Mouse (Mus musculus): ENCODE data around the gene St5.

St5 gene

GRCm38 (mm10) chr7:109606994-109607610 lies 96.3 kb downstream of the St5 start:
- DNase-seq, result no peak

GRCm38 (mm10) chr7:109602562-109602961 lies 100.8 kb downstream of the St5 start:
- no peak for DNase-seq

- DNase-seq, result no peak
Observed at GRCm38 (mm10) chr7:109602022-109602421, 101.4 kb downstream of the St5 start.

GRCm38 (mm10) chr7:109600702-109601101 lies 102.7 kb downstream of the St5 start:
- peak; percentile 51 for DNase-seq

- no peak for DNase-seq
Observed at GRCm38 (mm10) chr7:109599998-109600397, 103.4 kb downstream of the St5 start.

GRCm38 (mm10) chr7:109594845-109595531 lies 108.4 kb downstream of the St5 start:
- no peak for DNase-seq

- no peak for DNase-seq
Observed at GRCm38 (mm10) chr7:109593992-109594391, 109.4 kb downstream of the St5 start.

DNA sequence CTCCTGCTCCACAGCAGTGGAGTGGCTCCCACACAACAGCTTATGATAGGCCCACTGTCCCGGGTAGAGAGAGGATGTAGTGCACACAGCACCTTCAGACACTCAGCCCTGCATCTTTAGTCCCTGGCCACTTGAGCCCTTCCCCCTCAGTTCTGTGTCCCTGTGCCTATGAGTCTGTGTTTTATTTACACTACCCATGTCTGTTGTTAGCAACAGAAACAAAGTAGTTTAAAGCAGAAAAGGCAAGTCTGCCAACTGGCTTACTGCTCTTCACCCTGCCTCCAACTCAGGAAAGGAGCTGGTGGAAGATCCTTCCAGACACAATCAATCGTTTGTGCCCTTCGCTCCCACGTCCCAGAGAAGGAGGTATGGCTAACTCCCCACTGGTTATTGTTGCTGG lies 111.2 kb downstream of the St5 start:
- DNase-seq, result peak; percentile 36

- no peak for DNase-seq
Observed at GRCm38 (mm10) chr7:109590576-109590975, 112.8 kb downstream of the St5 start.

GRCm38 (mm10) chr7:109588990-109589389 lies 114.4 kb downstream of the St5 start:
- no peak for DNase-seq

DNA sequence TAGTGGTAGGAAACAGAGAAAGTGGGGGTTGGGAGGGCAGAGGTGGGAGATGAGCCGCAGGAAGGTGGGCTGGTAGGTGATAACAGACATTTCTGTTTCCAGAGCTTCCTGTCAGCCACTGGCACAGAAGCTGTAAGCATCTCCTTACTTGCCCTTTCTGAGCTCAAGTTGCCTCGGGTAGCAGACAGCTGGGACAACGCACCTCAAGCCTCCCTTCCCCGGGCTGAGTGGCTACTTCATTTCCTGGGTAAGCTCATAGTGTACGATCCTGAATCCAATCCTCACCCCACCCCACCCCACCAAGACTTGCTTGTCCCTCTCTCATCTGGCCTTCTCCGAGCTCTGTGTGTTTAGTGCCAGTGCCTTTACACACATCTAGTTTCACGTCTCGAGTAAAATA lies 115.3 kb downstream of the St5 start:
- no peak for DNase-seq

- no peak for DNase-seq
Observed at GRCm38 (mm10) chr7:109584467-109584866, 118.9 kb downstream of the St5 start.

GRCm38 (mm10) chr7:109580489-109580888 lies 122.9 kb downstream of the St5 start:
- peak; percentile 57 for DNase-seq

DNA sequence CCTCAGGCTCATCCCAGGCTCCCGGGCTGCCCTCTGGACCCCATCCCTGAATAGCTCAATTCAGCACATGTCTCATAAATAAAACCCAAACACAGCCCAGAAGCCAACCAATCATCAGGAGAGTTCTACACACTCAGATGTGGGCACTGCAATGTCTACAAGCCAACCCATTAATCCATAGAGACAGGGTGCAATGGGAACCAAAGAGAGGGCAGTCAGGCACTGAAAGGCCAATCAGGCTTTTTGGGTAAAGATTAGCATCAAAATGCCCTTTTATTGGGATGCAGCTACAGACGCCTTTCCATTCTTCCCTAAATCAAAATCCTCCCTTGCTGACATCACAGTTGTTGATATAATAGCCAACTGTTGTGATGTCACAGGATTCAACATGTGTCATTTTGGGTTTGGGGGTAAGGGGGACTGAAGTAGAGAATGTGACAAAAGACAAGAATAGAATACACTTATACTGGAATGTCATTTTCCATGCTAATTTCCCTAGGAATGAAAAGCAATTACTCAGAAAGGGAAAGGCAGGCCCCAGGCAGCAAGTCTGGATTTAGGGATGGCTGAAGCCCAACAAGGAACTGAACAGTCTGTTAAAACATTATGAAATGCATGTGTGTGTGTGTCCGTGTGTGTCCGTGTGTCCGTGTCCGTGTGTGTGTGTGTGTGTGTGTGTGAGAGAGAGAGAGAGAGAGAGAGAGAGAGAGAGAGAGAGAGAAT lies 123.7 kb downstream of the St5 start:
- DNase-seq, result no peak

- no peak for DNase-seq
Observed at GRCm38 (mm10) chr7:109578880-109579584, 124.4 kb downstream of the St5 start.

DNA sequence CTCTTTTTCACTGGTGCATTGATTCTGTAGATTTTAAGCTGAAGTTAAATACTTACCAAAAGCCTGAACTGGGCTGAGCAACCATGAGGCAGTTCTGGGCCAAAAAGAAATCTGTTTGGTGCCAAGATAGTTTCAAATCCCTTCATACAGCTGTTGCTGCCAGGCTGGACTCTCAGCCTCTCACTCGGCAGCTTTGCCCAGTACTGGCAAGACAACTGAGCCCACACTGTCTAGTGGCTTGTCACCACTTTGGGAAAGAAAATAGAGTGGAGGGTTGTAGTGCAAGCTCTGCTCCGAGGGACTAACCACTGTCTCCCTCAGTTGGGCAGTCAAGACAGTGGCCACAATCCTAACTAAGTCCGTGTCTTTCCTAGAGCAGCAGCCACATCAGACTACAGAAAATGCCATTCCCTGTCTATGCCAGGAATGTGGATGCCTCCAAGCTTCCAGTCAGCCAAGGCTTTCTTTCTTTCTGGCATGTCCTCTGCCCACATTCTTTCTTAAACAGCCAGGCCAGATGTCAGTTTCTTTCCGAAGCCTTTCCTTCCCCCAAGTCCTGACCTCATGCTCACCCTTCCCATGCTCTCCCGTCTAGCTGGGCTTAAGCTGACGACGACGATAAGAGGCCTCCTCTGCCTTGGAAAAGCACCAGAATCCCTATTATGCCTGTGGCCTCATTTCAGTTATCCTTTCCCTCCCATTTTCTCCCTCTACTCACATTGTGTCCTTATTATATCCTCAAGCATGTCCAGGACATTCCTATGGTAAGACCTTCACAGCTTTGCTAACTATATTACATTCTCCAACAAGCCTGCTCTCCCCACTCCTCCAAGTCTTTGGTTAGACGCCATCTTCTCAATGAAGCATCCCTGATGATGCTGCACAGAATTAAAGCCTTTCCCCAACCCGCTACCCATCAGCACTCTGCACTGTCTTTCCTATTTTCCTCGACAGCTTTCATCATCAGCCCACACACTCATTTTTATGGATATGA lies 126.8 kb downstream of the St5 start:
- DNase-seq, result no peak

DNA sequence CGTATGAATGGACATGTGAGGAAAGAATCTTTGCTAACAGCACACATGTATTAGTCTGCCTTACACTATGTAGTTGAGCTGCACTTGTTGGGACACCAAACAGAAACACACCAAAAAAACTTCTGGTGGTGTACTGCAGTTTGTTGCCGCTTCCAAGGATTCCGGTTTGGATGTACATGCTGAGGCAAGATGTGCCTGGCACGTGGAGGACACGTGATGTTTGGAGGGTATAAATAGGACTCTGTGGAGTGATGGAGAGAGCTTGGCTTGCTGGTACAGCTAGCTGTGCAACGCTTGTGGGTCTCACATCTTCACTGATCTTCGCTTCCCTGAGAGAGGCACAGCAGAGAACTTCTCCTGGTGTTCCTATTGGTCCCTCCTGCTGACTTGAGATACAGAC lies 129.2 kb downstream of the St5 start:
- no peak for DNase-seq

DNA sequence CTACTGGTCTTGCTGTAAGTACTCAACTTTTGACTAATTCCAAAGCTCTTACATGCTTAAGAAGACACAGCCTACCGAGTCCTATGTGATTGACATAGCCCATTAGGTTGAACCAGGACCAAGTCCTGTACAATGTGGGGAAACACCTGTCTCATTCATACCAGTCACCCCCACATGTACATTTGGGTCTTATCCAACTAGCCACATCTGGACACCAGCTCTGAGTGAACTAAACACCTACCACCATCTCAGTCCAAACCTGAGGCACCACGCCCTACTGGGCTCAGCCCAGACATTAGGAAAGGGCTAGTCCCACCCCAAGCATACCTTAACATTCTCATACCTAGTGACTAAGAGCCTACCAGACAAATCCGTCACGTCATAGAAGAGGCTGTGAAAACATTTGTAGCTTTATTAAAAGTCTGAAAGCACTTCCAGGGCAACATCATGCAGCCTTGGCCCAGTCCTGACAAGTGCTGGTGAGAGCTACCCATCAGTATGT lies 135.0 kb downstream of the St5 start:
- DNase-seq, result no peak

DNA sequence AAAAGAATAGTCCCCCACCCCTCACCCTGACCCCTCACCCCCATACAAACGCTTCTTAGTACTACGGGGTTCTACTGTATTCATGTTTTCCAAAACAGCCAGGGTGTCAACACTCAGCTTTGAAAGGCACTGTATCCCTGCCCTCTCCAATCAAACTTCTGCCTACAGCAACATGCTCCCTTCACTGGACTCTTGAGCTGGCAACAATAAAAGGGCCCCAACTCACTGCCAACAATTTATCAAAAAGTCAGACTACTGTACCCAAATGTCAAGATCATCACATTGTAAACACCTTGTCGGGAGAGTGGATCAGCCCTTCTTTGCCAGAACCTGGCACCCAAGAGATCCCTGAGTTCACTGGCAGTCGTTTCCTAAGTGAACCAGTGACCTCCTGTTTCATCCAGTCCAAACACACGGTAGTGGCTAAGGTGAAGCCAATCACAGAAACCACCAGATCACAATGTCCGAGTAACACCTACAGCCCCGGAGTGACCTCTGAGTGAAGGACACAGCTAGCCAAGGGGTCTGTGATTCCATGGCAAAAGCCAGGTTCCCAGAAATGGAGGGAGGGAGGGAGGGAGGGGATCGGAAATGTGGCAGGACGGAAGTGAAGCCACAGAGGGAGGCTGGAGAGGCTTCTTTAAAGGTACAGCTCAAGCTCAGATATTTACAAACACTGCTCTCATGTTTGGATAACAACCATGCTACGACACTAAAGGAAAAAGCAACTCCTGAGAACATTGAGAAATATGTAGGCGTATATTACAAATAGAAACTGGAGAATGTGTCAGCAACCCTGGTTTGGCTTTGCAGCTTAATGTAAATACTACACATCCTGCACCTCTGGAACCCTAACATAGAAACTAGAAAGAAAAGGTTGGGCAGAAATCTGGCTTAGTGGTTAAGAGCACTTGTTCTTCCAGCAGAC lies 136.3 kb downstream of the St5 start:
- DNase-seq, result no peak

DNA sequence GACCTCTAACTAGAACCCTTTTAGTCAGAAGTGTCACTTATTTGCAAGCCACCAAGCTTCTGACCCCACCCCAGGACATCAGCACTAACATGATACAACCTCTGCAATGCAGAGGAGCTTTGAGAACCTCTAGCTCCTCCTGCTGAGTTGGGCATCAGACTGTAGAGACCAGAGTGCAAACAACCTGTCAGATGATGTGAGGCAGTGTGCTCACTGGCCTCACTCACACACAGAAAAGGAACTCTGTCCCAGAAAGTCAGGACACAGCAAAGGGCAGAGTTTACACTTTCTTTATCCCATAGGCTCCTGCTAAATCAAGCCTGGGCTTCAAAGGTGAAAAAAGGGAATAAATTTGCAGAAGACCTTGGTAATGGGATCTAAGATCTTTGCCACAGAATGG lies 137.1 kb downstream of the St5 start:
- DNase-seq, result no peak
